Mouse (Mus musculus): Measurements from ENCODE around the gene Fbxl21. TPM values are rescaled to one million over a fixed set of nuclear protein-coding genes. Genes with fewer than 3 reads are reported as not detected.

Gene Fbxl21
- polyA plus RNA-seq (2017; shearing (Covaris generic)) = 1 to 10 TPM in 1 of 2 experiments, under 1 TPM in 1; 0.87 to 1.6 TPM

GRCm38 (mm10) chr13:56522081-56522820, at the start of gene Fbxl21:
TSS of gene Fbxl21 (plus strand) at chr13:56522472.
- peak; percentile 97 for ATAC-seq

- no peak for ATAC-seq
Observed at GRCm38 (mm10) chr13:56472661-56473060, 49.6 kb upstream of the Fbxl21 start.

GRCm38 (mm10) chr13:56475363-56475762, 46.9 kb upstream of the Fbxl21 start:
- no peak for ATAC-seq

GRCm38 (mm10) chr13:56476790-56477189, 45.5 kb upstream of the Fbxl21 start:
- ATAC-seq = peak; percentile 94

GRCm38 (mm10) chr13:56477271-56477670, 45.0 kb upstream of the Fbxl21 start:
- no peak for ATAC-seq

- ATAC-seq = no peak
Observed at GRCm38 (mm10) chr13:56478027-56478426, 44.2 kb upstream of the Fbxl21 start.

- no peak for ATAC-seq
Observed at GRCm38 (mm10) chr13:56482146-56482545, 40.1 kb upstream of the Fbxl21 start, which contains the start of gene Il9. TSS of gene Il9 (minus strand) at chr13:56482246.

- ATAC-seq = no peak
Observed at GRCm38 (mm10) chr13:56488012-56488411, 34.3 kb upstream of the Fbxl21 start.

- ATAC-seq = no peak
Observed at GRCm38 (mm10) chr13:56494440-56494839, 27.8 kb upstream of the Fbxl21 start.

- no peak for ATAC-seq
Observed at GRCm38 (mm10) chr13:56500132-56500531, 22.1 kb upstream of the Fbxl21 start.

- ATAC-seq = no peak
Observed at GRCm38 (mm10) chr13:56500636-56501035, 21.6 kb upstream of the Fbxl21 start.

- ATAC-seq = no peak
Observed at GRCm38 (mm10) chr13:56501866-56502420, 20.3 kb upstream of the Fbxl21 start.

GRCm38 (mm10) chr13:56506871-56507496, 15.3 kb upstream of the Fbxl21 start:
- ATAC-seq = peak; percentile 89

- ATAC-seq = no peak
Observed at GRCm38 (mm10) chr13:56509796-56510195, 12.5 kb upstream of the Fbxl21 start.

- ATAC-seq = no peak
Observed at GRCm38 (mm10) chr13:56513595-56513994, 8.7 kb upstream of the Fbxl21 start.

GRCm38 (mm10) chr13:56516311-56516710, 6.0 kb upstream of the Fbxl21 start:
- ATAC-seq = no peak

GRCm38 (mm10) chr13:56516816-56517215, 5.5 kb upstream of the Fbxl21 start:
- ATAC-seq = no peak

GRCm38 (mm10) chr13:56522821-56523167, 522 bp downstream of the Fbxl21 start:
- ATAC-seq = no peak

GRCm38 (mm10) chr13:56526871-56527270, 4.6 kb downstream of the Fbxl21 start:
- ATAC-seq = no peak

- no peak for ATAC-seq
Observed at GRCm38 (mm10) chr13:56527846-56528245, 5.6 kb downstream of the Fbxl21 start.

GRCm38 (mm10) chr13:56528281-56528680, 6.0 kb downstream of the Fbxl21 start:
- ATAC-seq = no peak

- ATAC-seq = no peak
Observed at GRCm38 (mm10) chr13:56529031-56529430, 6.8 kb downstream of the Fbxl21 start.

GRCm38 (mm10) chr13:56529685-56530084, 7.4 kb downstream of the Fbxl21 start:
- no peak for ATAC-seq

GRCm38 (mm10) chr13:56534931-56535330, 12.7 kb downstream of the Fbxl21 start:
- no peak for ATAC-seq
